Mouse (Mus musculus) thymus, adult 2 months (tissue): ENCODE results near the gene Rev3l.

Source experiments
- CTCF ChIP-seq: fragments of 200-500 bp; IDR thresholded peaks from 2 replicates; pipeline ENCODE4 v1.5.1; 2012; ENCODE audit warnings: mild to moderate bottlenecking, control low read depth, low read length, moderate library complexity, borderline replicate concordance; ENCODE audit not compliant: control insufficient read depth, poor library complexity, insufficient read depth; ENCODE audit errors: extremely low read depth
- POLR2A ChIP-seq: fragments of 200-500 bp; IDR thresholded peaks from 2 replicates; pipeline ENCODE4 v1.6.1; 2012; ENCODE audit warnings: mild to moderate bottlenecking, low read length, control low read depth, moderate library complexity; ENCODE audit not compliant: control insufficient read depth, poor library complexity, insufficient read depth; ENCODE audit errors: extremely low read depth

DNA sequence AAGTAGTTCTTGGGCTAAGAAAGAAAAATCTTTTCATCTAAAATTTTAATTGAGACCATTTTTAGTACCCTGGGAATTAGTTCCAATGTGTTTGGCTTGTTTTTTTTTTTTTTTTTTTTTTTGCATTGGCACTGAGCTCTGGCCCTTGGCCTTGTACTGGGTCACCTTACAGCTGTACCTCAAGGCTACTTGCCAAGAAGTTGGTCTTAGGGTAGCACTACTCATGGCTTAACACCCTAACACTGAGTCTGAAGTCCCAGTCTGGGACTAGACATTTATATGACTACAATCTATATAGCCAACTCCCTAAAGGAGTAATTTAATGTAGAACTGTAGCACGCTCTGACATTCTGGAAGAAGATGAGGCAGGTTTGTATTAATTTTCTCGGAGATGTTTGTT lies 49.4 kb upstream of the Rev3l start:
- no peak for TF ChIP-seq CTCF
- TF ChIP-seq POLR2A: no peak
